Mouse (Mus musculus) liver, embryonic 11.5 days (tissue): ENCODE results near the gene Mettl7a2. TPM values are rescaled to one million over a fixed set of nuclear protein-coding genes. Genes with fewer than 3 reads are reported as not detected.
"Not testable (repeated sequence)": the region's sequence is repeated elsewhere in the genome, so short reads cannot be mapped to it uniquely, and the experiment has no call there.

Experiments used
- ATAC-seq: fragments of 200-750 bp; cut with Nextera tagmentation; replicated peaks from 2 replicates; pipeline ENCODE4 v1.8.0; 2017; ENCODE audit warnings: moderate number of reproducible peaks, mild to moderate bottlenecking, moderate TSS enrichment, moderate library complexity; ENCODE audit not compliant: low FRiP score
- DNase-seq: peaks from one replicate; pipeline ENCODE4 v3.0.0-alpha.2; 2017; ENCODE audit warnings: low spot score
- H3K27ac ChIP-seq: fragments of 300-500 bp; sonication (generic); 2 replicates; pipeline ENCODE4 v1.5.1; 2014; ENCODE audit warnings: mild to moderate bottlenecking, low read depth, low read length, control low read depth
- H3K27me3 ChIP-seq: fragments of 300-500 bp; sonication (generic); replicated peaks from 2 replicates; pipeline ENCODE4 v1.6.1; 2014; ENCODE audit warnings: low read length, mixed read lengths; ENCODE audit not compliant: control insufficient read depth, insufficient read depth
- H3K36me3 ChIP-seq: fragments of 300-500 bp; sonication (generic); 2 replicates; pipeline ENCODE4 v1.6.1; 2014; ENCODE audit warnings: mild to moderate bottlenecking, low read length, moderate library complexity, mixed read lengths; ENCODE audit not compliant: control insufficient read depth, insufficient read depth
- H3K4me1 ChIP-seq: fragments of 300-500 bp; sonication (generic); replicated peaks from 2 replicates; pipeline ENCODE4 v1.6.1; 2014; ENCODE audit warnings: low read length, mixed read lengths; ENCODE audit not compliant: control insufficient read depth, insufficient read depth
- H3K4me2 ChIP-seq: fragments of 300-500 bp; sonication (generic); 2 replicates; pipeline ENCODE4 v1.6.1; 2014; ENCODE audit warnings: mild to moderate bottlenecking, control low read depth, moderate library complexity
- H3K4me3 ChIP-seq: fragments of 300-500 bp; sonication (generic); 2 replicates; pipeline ENCODE4 v1.5.1; 2014; ENCODE audit warnings: low read depth, low read length, control low read depth
- H3K9ac ChIP-seq: fragments of 300-500 bp; sonication (generic); 2 replicates; pipeline ENCODE4 v1.6.1; 2014; ENCODE audit warnings: low read depth, low read length, control low read depth
- H3K9me3 ChIP-seq: fragments of 300-500 bp; sonication (generic); 2 replicates; pipeline ENCODE4 v1.6.1; 2016; ENCODE audit warnings: low read length, inconsistent platforms, mixed read lengths; ENCODE audit not compliant: control insufficient read depth
- WGBS: fragments of 180-500 bp; shearing (Covaris S2); extraction: QIAGEN DNeasy Blood & Tissue Kit; methylation state at CpG from one replicate; pipeline ENCODE4 v1.1.7; 2014; 5-methylcytosine and 5-hydroxymethylcytosine counted together
- polyA plus RNA-seq: library from polyadenylated mRNA; unstranded; fragments of >200 nt; fragmentation: Nextera tagmentation; extraction: Ambion mirVana; gene quantifications from 2 replicates; pipeline ENCODE4 v1.2.1, GENCODE M21; 2014

The Mettl7a2 gene
- polyA plus RNA-seq, 1 experiment from 2014 or later = not detected

DNA sequence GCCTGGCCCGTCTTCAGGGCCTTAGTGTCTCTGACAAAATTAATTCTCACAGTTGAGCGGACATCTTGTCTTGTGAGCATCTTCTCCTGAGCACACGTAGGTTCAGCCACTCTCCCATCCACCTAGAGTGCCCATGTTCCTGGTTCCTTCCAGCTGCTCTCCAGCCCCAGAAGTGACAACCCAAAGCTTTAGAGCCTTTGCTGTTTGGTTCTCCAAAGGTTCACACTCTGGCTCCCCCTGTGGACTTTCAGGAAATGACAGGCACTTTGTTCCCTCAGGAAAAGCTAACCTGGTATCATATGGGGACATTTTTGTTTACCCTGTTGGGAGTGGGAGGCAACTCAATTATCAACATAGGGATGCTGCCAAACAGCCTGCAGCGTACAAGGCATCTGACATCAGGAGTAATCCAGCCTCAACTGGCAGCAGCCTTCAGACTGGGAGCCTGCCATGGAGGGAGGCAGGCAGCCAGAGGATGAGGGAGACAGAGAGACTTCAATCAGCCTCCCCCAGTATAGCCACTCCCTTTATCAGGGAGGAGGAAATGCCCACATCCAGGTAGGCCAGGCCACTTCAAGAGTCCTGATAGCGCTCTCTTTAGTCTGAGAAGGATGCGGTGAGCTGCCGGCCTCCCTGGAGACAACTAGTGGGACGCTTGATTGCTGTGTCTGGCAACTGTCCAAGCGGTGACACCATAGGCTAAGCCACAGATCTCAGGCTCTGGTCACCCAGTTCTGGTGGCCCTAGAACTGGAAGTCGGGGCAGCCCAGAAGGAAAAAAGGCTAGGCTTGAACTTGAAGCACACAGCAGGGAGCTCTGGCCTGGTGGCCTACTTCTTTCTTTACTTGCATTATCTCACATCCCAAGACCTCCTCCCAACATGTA lies 20.7 kb upstream of the Mettl7a2 start:
- not testable (repeated sequence) for H3K4me1 ChIP-seq, H3K27me3 ChIP-seq, H3K4me2 ChIP-seq, H3K9me3 ChIP-seq, H3K4me3 ChIP-seq, H3K36me3 ChIP-seq, H3K9ac ChIP-seq, DNase-seq, H3K27ac ChIP-seq, ATAC-seq
- WGBS = 27% methylated on average over 2 of the region's 10 CpGs

DNA sequence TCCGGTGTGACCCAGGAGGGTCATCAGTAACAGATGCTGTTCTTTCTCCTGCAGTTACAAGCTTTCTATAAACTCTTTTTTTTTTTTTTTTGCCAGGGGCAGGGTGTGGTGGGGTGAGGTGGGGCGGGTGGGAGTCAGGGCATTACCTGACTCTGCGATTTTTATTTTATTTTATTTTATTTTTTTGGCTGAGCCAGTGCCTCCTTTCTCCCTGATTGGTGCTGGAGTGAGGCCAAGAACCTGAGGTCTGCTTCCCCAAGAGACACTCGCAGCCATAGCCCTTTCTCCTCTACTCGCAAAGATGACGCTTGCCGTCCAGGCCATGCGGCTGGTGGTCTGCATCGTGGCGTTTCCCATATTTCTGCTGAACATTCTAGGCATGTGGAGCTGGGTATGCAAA lies 18.4 kb upstream of the Mettl7a2 start, which contains the start of gene Mettl7a3:
Mettl7a3 (plus strand) TSS at position 301 of the 400 bp plus-strand sequence.
- no peak within 1 kb of the TSS for H3K9ac ChIP-seq
- H3K27me3 ChIP-seq = no peaks in the 10 kb centered on the region
- H3K36me3 ChIP-seq = no peaks in the 10 kb centered on the region
- ATAC-seq = no peak
- no peaks in the 10 kb centered on the region for H3K4me1 ChIP-seq
- H3K4me3 ChIP-seq = no peak within 1 kb of the TSS
- DNase-seq = no peak
- H3K9me3 ChIP-seq = no peaks in the 10 kb centered on the region
- no peak within 1 kb of the TSS for H3K4me2 ChIP-seq
- H3K27ac ChIP-seq = no peak within 1 kb of the TSS
- WGBS = 85% methylated on average over 10 of the region's 10 CpGs

DNA sequence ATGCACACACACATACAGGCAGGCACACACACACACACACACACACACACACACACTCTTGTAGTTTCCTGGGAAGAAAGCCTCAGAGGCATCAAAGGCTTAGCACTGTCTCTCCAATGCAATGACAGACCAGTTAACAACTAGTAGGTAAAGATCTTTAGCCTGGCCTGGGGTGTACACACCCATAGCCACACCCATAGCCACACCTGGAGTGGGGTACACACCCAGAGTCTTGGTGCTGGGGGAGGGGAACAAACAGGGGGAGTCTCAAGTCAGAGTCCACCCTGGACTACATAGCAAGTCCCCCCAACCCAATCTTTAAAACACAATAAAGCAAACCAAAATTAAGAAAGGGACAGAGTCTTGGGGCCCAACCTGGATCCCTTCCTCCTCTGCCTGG lies 15.7 kb upstream of the Mettl7a2 start:
- not testable (repeated sequence) for H3K36me3 ChIP-seq, H3K9me3 ChIP-seq, H3K27ac ChIP-seq, H3K27me3 ChIP-seq, H3K4me1 ChIP-seq, H3K9ac ChIP-seq, H3K4me2 ChIP-seq, DNase-seq, H3K4me3 ChIP-seq
- peak; percentile 63 for ATAC-seq

DNA sequence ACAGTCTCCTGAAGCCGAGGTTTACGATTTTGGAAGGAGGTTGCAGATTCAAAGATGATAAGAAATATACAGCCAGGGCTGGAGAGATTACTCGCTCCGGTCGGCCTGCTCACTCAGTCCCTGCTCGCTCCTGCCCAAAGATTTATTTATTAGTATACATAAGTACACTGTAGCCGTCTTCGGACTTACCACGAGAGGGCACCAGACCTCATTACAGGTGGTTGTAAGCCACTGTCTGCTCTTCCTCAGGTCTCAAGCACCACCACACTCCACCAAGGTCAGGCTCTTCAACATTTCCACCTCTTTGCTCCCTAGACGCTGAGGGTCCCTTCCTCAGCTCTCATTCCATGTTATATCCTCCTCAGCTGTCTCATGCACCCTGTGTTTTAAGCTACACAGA lies 15.2 kb upstream of the Mettl7a2 start:
- not testable (repeated sequence) for DNase-seq, H3K9ac ChIP-seq, H3K4me2 ChIP-seq, H3K4me1 ChIP-seq, H3K4me3 ChIP-seq, H3K27me3 ChIP-seq, H3K36me3 ChIP-seq, H3K27ac ChIP-seq, H3K9me3 ChIP-seq
- WGBS = 37% methylated on average over 10 of the region's 10 CpGs
- ATAC-seq = 0 out of 2 replicates have a peak, but pooled peaks have one; percentile 45

DNA sequence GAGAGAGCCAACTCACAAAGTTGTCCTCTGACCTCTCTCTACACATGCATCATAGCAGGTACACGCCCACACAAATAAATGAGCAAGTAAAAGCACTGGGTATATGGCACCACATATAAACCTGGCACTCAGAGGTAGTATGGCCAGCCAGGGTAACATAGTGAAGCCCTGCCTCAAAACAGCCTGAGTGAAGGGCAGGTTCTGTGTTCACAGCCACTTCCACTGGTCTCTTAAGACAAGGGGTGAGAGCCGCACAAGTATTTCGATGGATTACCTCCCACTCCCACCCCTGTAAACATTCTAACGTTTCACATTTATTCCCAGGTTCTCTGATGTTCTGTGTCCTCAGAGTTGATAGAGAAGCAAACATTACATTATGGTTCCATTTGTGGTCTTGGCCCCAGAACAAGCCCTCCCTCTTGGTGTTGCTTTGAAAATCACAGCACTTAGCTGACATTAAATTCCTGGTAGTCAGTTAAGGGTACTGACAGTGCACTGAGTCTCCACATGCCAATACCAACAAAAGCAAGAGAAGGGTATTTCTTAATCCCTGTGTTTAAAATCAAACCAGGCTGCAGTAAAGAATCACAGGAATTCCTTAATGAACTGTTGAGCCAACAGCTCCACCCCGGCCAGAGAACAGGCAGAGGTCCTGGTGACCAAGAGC lies 11.6 kb upstream of the Mettl7a2 start:
- not testable (repeated sequence) for DNase-seq, H3K27ac ChIP-seq, ATAC-seq, H3K4me1 ChIP-seq, H3K9ac ChIP-seq, H3K4me3 ChIP-seq, H3K27me3 ChIP-seq, H3K4me2 ChIP-seq, H3K9me3 ChIP-seq, H3K36me3 ChIP-seq
- 63% methylated on average over 5 of the region's 5 CpGs for whole genome bisulfite sequencing

DNA sequence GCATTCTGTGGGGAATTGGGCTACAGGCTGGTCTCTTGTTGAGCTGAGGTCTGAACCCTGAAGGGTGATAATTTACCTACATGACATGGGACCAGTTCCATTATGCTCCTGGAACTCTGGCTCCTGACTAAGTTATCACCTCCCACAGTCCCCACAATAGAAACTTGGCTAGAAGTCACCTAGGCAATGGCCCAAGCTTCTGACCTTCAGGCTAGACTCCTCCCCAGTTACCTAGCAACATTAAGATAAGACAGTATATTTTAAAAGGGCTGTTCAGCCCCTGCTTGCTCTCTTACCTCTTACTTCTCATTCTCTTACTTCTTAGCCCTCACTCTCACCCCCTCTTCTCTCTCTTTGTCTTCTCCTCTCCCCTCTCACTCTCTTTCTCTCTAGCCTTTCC lies 7.5 kb upstream of the Mettl7a2 start:
- DNase-seq (no peak), ATAC-seq (no peak)

DNA sequence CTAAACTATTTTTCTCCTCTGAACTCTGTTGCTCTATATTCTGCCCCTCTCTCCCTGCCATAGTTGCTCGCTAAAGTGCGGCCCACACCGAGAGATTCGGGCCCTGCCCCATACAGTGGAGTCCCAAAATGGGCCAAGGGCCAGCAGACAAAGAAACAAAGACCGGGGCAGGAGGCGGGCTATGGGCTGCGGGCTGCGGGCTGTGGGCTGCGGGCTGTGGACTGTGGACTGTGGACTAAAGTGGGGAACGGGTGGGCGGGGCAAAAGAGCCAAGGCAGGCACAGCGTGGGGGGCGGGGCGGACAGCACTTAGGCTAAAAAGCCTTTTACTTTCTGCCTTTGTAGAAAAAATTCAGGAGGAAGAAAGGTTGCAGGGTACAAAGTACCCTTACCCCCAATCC lies 6.2 kb upstream of the Mettl7a2 start:
- no peak for DNase-seq
- WGBS = 67% methylated on average over 14 of the region's 14 CpGs
- Histone ChIP-seq H3K27me3 (no peaks in the 10 kb centered on the region), H3K4me2 (no peak overlapping the region), H3K4me3 (no peak overlapping the region), H3K9me3 (no peaks in the 10 kb centered on the region), H3K9ac (no peak overlapping the region), H3K4me1 (no peaks in the 10 kb centered on the region), H3K36me3 (no peaks in the 10 kb centered on the region), H3K27ac (peak overlapping the region; percentile 4; the same call in 1 of the 2 replicates)
- ATAC-seq = 0 out of 2 replicates have a peak, but pooled peaks have one; percentile 29

More for the DNA sequence above, 7.5 kb upstream of the Mettl7a2 start:
- Histone ChIP-seq H3K36me3 (no peaks in the 10 kb centered on the region), H3K4me3 (no peak overlapping the region), H3K9me3 (no peaks in the 10 kb centered on the region), H3K4me1 (no peaks in the 10 kb centered on the region), H3K4me2 (no peak overlapping the region), H3K27ac (no peak overlapping the region), H3K9ac (no peak overlapping the region), H3K27me3 (no peaks in the 10 kb centered on the region)

DNA sequence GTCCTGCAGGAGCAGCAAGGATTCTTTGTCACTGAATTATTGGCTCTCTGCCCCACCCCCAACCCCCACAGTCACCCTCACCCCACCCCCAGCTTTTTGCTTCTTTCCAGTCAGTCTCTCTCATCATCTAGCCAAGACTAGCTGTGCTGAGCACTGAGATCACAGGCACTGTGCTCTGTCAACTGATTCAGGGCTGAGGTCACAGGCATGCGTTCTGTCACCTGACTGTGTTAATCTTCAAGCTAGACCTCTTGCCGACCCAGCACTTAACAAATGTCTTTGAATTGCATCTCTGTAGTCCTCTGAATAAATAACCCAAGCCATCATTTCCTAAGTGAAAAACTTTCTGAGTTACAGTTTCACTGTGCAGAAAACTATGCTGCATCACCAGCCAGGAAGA lies 3.5 kb upstream of the Mettl7a2 start:
- DNase-seq = no peak
- H3K4me3 ChIP-seq = no peak overlapping the region
- H3K9me3 ChIP-seq = no peaks in the 10 kb centered on the region
- no peak overlapping the region for H3K9ac ChIP-seq
- no peak for ATAC-seq
- H3K27ac ChIP-seq = no peak overlapping the region
- H3K4me2 ChIP-seq = no peak overlapping the region
- H3K36me3 ChIP-seq = no peaks in the 10 kb centered on the region
- H3K27me3 ChIP-seq = no peaks in the 10 kb centered on the region
- WGBS = 48% methylated on average over 2 of the region's 2 CpGs
- no peaks in the 10 kb centered on the region for H3K4me1 ChIP-seq
